Mouse (Mus musculus) testis, adult 2 months (tissue): ENCODE measurements at regions not wholly inside any gene's neighbourhood (a gene's known extent, or its start where the extent isn't known, plus 50 kb on each side); places are given as distances from the start of the nearest gene placed in this dataset.

ENCODE experiments used
- CTCF ChIP-seq: fragments of 200-500 bp; IDR thresholded peaks from 2 replicates; pipeline ENCODE4 v1.5.1; 2012; ENCODE audit warnings: low read depth, mild to moderate bottlenecking, inconsistent platforms, low read length, moderate library complexity; ENCODE audit not compliant: control insufficient read depth, insufficient read depth, insufficient replicate concordance
- POLR2A ChIP-seq: fragments of 200-500 bp; IDR thresholded peaks from 2 replicates; pipeline ENCODE4 v1.6.1; 2012; ENCODE audit warnings: low read depth, mild to moderate bottlenecking, inconsistent platforms, low read length, moderate library complexity; ENCODE audit not compliant: control insufficient read depth

GRCm38 (mm10) chr3:120779091-120779490, 392.4 kb downstream of the Rwdd3 start:
- no peak for TF ChIP-seq POLR2A
- no peak for TF ChIP-seq CTCF
